Mouse (Mus musculus) retina, embryonic 14.5 days (tissue): ENCODE measurements around the gene Fkbp14.

ENCODE experiments used
- DNase-seq: peaks from one replicate; pipeline ENCODE4 v3.0.0-alpha.2; 2015; ENCODE audit warnings: low spot score

Fkbp14 gene

GRCm38 (mm10) chr6:54543646-54544045 lies 53.5 kb downstream of the Fkbp14 start:
- no peak for DNase-seq

GRCm38 (mm10) chr6:54542836-54543235 lies 54.3 kb downstream of the Fkbp14 start:
- DNase-seq, result no peak

DNA sequence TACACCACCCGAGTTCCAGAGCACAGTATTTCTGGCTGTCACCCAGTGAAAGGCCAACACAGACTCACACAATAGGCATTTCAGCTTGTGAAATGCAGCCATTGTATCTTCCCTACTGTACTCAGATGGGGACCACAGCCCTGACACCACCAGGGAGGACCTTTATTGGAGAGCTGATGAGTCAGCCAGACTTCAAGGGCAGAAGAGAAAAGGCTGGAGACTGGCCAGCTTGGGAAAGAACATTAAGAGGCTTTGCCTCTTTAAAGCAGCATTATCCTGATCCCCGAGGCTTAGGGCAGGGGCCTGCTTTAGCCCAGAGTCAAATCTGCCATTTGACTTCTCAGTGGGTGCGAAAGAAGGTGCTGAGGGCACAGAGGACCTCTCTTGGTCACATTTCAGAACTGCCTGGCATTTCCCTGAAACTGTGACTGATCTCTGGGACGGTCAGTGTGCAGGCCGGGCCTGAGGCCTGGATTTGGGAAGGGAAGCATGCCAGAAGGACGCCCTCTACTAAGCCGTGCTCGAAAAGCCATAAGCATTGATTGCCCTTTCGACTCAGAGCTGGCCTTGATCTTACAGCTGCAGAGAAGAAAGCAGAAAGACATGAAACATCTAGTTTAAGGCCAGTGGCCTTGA lies 56.7 kb downstream of the Fkbp14 start:
- peak; percentile 24 for DNase-seq

- no peak for DNase-seq
These were observed 57.7 kb downstream of the Fkbp14 start for GRCm38 (mm10) chr6:54539396-54539795.

DNA sequence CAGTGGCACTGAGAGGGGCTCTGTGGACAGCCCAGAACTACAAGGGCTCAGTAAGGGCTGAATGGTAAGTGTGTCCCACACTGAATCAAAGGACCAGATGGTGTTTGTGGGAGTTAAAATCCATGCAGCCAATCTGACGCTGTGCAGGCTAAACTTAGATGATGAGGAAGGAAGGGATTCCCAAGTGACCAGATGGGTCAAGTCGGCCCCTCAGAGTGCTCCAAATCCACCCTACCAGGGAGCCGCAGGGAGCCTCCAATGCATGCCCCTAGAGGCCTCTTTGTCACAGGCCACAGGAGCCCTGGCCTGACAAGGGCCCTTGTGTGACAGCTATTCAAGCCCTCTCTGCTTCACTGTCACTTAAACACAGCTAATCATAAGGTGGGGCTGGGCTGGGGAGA lies 58.3 kb downstream of the Fkbp14 start:
- peak; percentile 51 for DNase-seq

DNA sequence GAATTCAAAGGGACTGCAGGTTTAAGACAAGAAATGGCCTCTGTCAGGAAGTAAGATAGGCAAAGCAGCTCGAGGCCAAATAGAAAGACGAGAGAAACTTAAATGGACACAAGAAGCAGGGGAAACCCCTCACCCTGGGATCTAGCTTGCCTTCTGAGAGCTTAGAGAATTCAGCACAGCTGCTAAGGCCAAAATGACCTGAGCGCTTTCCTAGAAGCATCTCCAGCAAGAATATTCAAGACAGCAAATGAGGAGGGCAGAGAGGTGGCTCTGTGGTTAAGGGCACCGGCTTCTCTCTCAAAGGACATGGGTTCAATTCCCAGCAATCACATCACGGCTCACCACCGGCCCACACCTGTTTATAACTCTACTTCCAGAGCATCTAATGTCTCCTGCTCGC lies 60.1 kb downstream of the Fkbp14 start:
- DNase-seq, result no peak

DNA sequence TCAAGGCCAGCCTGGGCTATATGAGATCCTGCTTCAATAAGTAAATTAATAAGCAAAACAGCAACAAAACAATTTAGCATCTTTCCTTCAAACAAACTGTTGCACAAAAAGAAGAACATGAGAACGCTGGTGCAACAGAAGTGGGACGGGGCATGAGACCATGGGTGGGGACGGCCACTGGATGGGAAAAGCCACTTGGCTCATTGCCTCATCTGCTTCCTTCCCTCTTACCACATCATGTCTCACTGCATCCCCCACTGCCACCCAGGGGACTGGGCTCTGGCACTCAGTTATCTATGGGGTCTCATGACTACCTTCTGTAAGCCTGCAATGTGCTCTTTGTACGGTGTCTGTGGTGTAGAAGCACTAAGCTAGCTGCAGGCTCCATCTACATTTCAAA lies 61.6 kb downstream of the Fkbp14 start:
- no peak for DNase-seq

GRCm38 (mm10) chr6:54531048-54531481 lies 66.0 kb downstream of the Fkbp14 start:
- no peak for DNase-seq

GRCm38 (mm10) chr6:54530182-54530581 lies 66.9 kb downstream of the Fkbp14 start:
- no peak for DNase-seq

DNA sequence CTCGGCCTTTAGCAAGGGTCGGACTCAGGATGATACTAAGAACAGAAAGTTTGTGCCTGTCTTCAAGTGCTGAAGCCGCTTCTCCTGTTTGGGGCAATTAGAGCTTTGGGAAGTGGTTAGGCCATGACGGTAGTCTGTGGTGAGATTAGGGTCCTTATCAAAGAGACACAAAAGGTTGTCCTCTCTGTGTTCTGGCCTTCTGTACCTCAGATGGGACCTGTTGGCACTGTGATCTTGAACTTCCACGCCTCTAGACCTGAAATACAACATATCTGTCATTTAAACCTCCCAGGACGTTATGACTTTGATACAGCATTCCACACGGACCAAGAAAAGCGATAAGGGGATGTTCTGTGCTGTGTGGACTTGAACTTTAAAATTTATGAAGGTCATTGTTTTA lies 68.4 kb downstream of the Fkbp14 start:
- no peak for DNase-seq
